Mouse (Mus musculus): ENCODE measurements around the gene Fam71d.

- TF ChIP-seq CTCF (IDR thresholded peaks at IDR 0.05; ENCODE audit: low read depth): no peak
- no peak for TF ChIP-seq EP300 (optimal IDR thresholded peaks at IDR 0.05)
Observed at GRCm38 (mm10) chr12:78643691-78644090, 47.6 kb upstream of the Fam71d start.
